Mouse (Mus musculus) erythroblast, embryonic 14.5 days (primary cell): ENCODE measurements at regions not wholly inside any gene's neighbourhood (a gene's known extent, or its start where the extent isn't known, plus 50 kb on each side); places are given as distances from the start of the nearest gene placed in this dataset.

ENCODE experiments used
- GATA1 ChIP-seq: IDR thresholded peaks from 2 replicates; pipeline ENCODE4 v1.6.1; 2012; ENCODE audit warnings: low read length, inconsistent platforms, mixed read lengths
- TAL1 ChIP-seq: IDR thresholded peaks from 3 replicates; pipeline ENCODE4 v1.6.1; 2012; ENCODE audit warnings: low read length, inconsistent platforms, mixed read lengths

GRCm38 (mm10) chr3:15126736-15127135, 205.4 kb downstream of the Gm9733 start:
- TF ChIP-seq TAL1 (no peak), GATA1 (no peak)
